Mouse (Mus musculus): Measurements from ENCODE around the gene Dgat2l6.

Gene Dgat2l6

GRCm38 (mm10) chrX:100524471-100524870, at the start of gene Dgat2l6:
Dgat2l6 (plus strand) TSS chrX:100524838.
- no peak for DNase-seq (ENCODE audit: low spot score)

GRCm38 (mm10) chrX:100475569-100476223, 48.9 kb upstream of the Dgat2l6 start:
- peak; percentile 25 for DNase-seq (ENCODE audit: low spot score)

GRCm38 (mm10) chrX:100480317-100480716, 44.3 kb upstream of the Dgat2l6 start:
- peak; percentile 60 for DNase-seq (ENCODE audit: low spot score)

GRCm38 (mm10) chrX:100493500-100494067, 31.1 kb upstream of the Dgat2l6 start:
- DNase-seq (ENCODE audit: low spot score), result no peak

- DNase-seq (ENCODE audit: low spot score), result peak; percentile 71
These were observed 30.3 kb upstream of the Dgat2l6 start, which contains the start of gene Igbp1 for GRCm38 (mm10) chrX:100494068-100494978. Igbp1 (plus strand) TSS chrX:100494291.

- no peak for DNase-seq (ENCODE audit: low spot score)
These were observed 20.3 kb upstream of the Dgat2l6 start for GRCm38 (mm10) chrX:100504175-100504851.

GRCm38 (mm10) chrX:100508164-100508563, 16.5 kb upstream of the Dgat2l6 start:
- no peak for DNase-seq (ENCODE audit: low spot score)

GRCm38 (mm10) chrX:100509921-100510320, 14.7 kb upstream of the Dgat2l6 start:
- no peak for DNase-seq (ENCODE audit: low spot score)

GRCm38 (mm10) chrX:100516683-100517082, 8.0 kb upstream of the Dgat2l6 start:
- DNase-seq (ENCODE audit: low spot score), result no peak

- DNase-seq (ENCODE audit: low spot score), result no peak
These were observed 7.0 kb upstream of the Dgat2l6 start for GRCm38 (mm10) chrX:100517626-100518025.

- no peak for DNase-seq (ENCODE audit: low spot score)
These were observed 6.1 kb upstream of the Dgat2l6 start for GRCm38 (mm10) chrX:100518532-100518931.

GRCm38 (mm10) chrX:100556026-100556425, 31.4 kb downstream of the Dgat2l6 start:
- DNase-seq (ENCODE audit: low spot score), result no peak

GRCm38 (mm10) chrX:100565696-100566095, 41.1 kb downstream of the Dgat2l6 start:
- no peak for DNase-seq (ENCODE audit: low spot score)

- DNase-seq (ENCODE audit: low spot score), result no peak
These were observed 47.3 kb downstream of the Dgat2l6 start, which contains the start of gene Awat1 for GRCm38 (mm10) chrX:100571951-100572350. Awat1 (plus strand) TSS chrX:100572251.

GRCm38 (mm10) chrX:100594791-100595190, 70.2 kb downstream of the Dgat2l6 start, which contains the start of gene P2ry4:
P2ry4 (minus strand) TSS chrX:100594869.
- DNase-seq (ENCODE audit: low spot score), result no peak

Data from c-Kit-positive CD71-positive TER-119-positive erythroid progenitor cells, embryonic 14.5 days (primary cell).